Mouse (Mus musculus): Measurements from ENCODE around the gene Lcn12.
A peak's percentile ranks its signal among the peaks of the same experiment; 100 is the strongest.

The Lcn12 gene

GRCm38 (mm10) chr2:25493476-25493961 is at the start of gene Lcn12:
Gene Lcn12 (minus strand): TSS chr2:25493911.
- no peak for DNase-seq (ENCODE audit: low spot score)

- no peak for DNase-seq (ENCODE audit: low spot score)
These were observed 48.1 kb upstream of the Lcn12 start for GRCm38 (mm10) chr2:25541644-25542367.

GRCm38 (mm10) chr2:25540541-25540948 is 46.8 kb upstream of the Lcn12 start:
- DNase-seq (ENCODE audit: low spot score): no peak

- peak; percentile 34 for DNase-seq (ENCODE audit: low spot score)
These were observed 42.8 kb upstream of the Lcn12 start for GRCm38 (mm10) chr2:25536531-25536930.

- no peak for DNase-seq (ENCODE audit: low spot score)
These were observed 41.1 kb upstream of the Lcn12 start for GRCm38 (mm10) chr2:25534866-25535182.

GRCm38 (mm10) chr2:25534178-25534865 is 40.6 kb upstream of the Lcn12 start:
- peak; percentile 78 for DNase-seq (ENCODE audit: low spot score)

- DNase-seq (ENCODE audit: low spot score): no peak
These were observed 40.0 kb upstream of the Lcn12 start for GRCm38 (mm10) chr2:25533707-25534106.

- no peak for DNase-seq (ENCODE audit: low spot score)
These were observed 33.0 kb upstream of the Lcn12 start for GRCm38 (mm10) chr2:25526510-25527302.

- DNase-seq (ENCODE audit: low spot score): no peak
These were observed 16.2 kb upstream of the Lcn12 start for GRCm38 (mm10) chr2:25509912-25510311.

- DNase-seq (ENCODE audit: low spot score): no peak
These were observed 13.3 kb upstream of the Lcn12 start for GRCm38 (mm10) chr2:25506964-25507363.

- DNase-seq (ENCODE audit: low spot score): no peak
These were observed 12.1 kb upstream of the Lcn12 start for GRCm38 (mm10) chr2:25505860-25506259.

- DNase-seq (ENCODE audit: low spot score): no peak
These were observed 11.3 kb upstream of the Lcn12 start for GRCm38 (mm10) chr2:25505000-25505399.

- no peak for DNase-seq (ENCODE audit: low spot score)
These were observed 10.8 kb upstream of the Lcn12 start for GRCm38 (mm10) chr2:25504538-25504937.

GRCm38 (mm10) chr2:25502726-25503125 is 9.0 kb upstream of the Lcn12 start:
- DNase-seq (ENCODE audit: low spot score): no peak

- no peak for DNase-seq (ENCODE audit: low spot score)
These were observed 8.1 kb upstream of the Lcn12 start, which contains the start of gene C8g for GRCm38 (mm10) chr2:25501593-25502486. Gene C8g (minus strand): TSS chr2:25501719.

GRCm38 (mm10) chr2:25500576-25501405 is 7.1 kb upstream of the Lcn12 start, which contains the start of gene Fbxw5:
Gene Fbxw5 (plus strand): TSS chr2:25500750.
- peak; percentile 83 for DNase-seq (ENCODE audit: low spot score)

- DNase-seq (ENCODE audit: low spot score): no peak
These were observed 6.4 kb upstream of the Lcn12 start for GRCm38 (mm10) chr2:25500071-25500575.

- DNase-seq (ENCODE audit: low spot score): no peak
These were observed 5.1 kb upstream of the Lcn12 start for GRCm38 (mm10) chr2:25498622-25499478.

GRCm38 (mm10) chr2:25497846-25498575 is 4.3 kb upstream of the Lcn12 start:
- DNase-seq (ENCODE audit: low spot score): no peak
